Mouse (Mus musculus) 3134 (cell line): ENCODE measurements around the gene Hoxa6.

Experiments used
- DNase-seq: peaks from one replicate; pipeline ENCODE4 v3.0.0-alpha.2; 2011; ENCODE audit warnings: low spot score; ENCODE audit not compliant: insufficient read length; ENCODE audit errors: extremely low read depth

The Hoxa6 gene

DNA sequence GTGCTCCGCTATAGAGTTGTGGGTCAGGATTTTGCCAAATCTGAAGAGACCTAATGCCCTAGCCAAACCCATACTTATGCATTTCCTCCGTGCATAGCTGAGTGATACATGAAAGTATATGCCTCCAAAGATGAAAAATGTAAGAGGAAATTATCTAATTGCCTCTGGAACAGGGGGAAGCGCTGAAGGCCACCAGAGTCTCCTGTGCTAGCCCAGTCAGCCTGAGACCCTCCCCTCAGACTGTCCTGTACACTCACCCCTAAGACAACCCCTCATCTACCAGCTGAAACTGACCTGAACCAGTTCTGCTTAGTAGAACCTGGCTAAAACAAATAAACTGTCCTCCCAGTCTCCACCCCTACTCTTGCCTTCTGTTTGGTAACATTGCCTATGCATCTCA is 27.8 kb downstream of the Hoxa6 start:
- no peak for DNase-seq

DNA sequence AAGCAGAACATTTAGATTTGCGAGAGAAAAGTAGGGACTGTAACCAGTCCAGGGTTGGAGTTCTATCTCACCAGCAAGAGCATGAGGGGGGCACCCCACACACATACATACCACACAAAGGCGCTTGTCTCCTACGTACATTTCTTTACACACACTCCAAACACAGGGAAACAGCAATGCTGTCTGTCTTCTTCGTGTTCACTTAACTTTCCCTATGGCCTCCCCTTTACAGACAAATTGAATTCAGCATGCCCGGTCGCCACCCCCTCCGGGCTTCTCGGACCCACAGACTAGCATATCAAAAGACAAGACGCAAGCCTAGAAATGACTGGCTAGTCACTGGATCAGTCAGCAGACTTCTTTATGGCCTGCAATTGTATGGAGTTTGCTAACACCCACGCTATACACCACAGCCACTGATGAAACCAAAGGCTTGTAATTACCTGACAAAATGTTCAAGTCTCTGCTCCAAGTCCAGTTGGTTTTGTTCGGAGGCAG is 28.3 kb downstream of the Hoxa6 start:
- DNase-seq = no peak

DNA sequence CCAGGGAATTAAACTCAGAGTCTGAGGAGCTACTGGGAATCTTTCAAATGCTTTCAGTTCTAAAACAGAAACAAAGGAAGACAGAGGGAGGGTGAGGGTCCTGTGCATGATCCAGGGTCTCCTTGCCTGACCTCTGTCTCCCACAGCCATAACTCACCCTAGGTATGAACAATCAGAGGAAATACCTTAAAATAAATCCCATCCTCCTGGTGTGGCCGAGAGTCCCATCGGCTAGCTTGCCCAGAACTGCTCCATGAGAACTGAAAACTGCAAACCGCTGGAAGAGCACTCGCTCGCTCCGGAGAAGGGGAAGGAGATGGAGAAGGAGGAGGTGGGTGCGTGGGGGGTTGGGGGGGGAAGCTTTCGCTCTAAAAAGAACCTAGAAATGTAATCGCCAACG is 28.8 kb downstream of the Hoxa6 start:
- DNase-seq = no peak

DNA sequence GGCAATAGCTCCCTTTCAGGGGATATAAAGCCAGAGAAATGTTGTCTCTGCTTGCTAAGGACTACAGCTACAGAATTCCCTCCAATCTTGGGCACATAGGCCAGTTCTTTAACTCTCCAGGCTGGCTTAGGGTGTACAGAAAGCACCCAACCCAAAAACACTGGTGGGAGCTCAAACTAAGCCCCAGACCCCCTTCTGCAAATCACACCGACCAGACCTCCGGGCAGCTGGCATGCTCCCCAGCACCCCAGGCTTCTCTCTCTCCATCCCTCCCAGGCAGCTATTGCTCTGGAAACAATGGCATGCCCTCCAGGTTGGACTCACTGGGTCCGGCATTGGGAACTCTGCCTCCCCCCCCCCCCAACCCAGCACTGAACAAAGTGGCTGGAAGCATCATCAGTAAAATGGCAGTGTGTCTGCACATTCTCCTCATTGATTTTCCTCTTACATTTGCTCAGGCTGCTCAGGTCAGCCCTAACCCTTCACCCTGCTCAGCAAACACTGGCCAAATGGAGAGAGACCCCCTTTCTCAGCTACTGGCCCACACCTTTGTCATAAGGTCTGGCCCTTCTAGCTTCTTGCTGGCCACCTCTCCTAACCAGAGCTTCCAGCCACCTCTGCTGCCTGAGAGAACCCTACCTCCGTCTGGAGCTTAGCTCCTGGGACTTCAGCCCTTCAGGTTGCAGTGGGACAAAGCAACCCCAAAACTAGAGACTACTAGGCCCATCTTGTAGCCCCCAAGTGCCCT is 29.4 kb downstream of the Hoxa6 start:
- no peak for DNase-seq

DNA sequence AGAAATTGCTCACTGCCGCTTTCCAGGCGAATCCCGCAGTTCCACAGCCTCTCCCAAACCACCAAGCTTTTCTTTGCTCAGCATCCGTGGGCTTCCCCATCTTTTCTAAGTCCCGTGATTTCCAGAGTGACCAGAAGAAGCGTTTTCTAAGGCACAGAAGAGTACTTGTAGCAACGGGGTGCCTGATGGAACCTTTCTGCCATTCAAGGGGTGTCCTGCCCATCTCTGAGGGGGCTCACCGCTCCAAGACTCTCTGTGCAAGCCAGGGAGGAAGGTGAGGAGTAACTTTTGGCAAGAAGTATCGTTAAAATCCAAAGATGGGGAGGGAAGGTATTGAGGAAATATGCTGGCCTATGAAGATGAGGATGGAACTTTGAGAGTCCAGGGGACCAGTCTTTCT is 30.7 kb downstream of the Hoxa6 start:
- no peak for DNase-seq

DNA sequence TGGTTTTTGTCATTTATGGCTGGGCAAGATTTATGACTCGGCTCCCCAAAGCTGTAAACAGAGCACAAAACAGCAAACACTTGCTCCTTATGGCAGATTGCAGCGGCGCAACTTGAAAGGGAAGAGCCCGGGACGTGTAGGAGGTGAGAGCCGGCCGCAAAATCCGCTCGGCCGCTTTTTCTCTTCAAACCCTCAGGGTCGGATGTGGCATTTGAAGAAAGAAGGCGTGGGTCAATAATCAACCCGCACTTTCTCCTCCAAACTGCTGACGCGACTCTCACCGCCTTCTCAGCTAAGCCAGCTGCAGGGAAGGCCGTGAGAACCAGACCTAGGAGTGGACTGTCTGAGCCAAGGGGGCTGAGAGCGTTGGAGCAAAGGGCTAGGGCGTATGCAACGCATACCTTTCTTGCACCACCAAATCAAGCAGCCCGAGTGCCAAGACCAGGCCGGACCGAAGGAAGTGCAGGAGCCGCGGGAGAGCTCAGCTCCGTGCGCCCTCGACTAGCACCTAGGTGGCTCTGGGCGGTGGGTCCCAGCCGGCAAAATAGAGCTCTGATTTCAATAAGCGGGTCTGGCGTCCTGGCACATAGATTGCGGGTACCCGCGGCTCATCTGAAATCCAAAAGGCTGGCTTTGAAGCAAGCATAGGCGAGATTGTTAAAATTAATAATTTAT is 31.3 kb downstream of the Hoxa6 start, which contains the start of gene 5730596B20Rik:
Gene 5730596B20Rik, plus strand, starts transcription at position 438 of the 675 bp plus-strand sequence.
- no peak for DNase-seq

DNA sequence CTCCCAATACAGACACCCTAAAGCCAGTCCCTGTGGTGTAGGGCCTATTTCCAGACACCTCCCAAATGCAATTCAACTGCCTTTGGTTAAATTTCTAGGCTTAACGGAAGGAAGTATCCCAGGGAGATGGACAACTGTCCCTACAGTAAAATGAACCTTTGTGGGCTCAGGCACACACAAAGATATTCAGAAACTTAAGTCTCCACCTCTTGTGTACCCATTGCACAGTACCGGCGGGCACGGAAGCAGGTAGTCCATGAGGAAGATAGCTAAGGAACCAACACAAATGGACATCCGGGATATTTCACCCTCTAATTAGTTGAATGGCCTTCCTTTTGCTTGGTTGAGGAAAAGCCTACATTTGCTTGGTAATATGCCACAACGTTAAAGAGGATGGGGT is 32.1 kb downstream of the Hoxa6 start:
- DNase-seq = no peak

DNA sequence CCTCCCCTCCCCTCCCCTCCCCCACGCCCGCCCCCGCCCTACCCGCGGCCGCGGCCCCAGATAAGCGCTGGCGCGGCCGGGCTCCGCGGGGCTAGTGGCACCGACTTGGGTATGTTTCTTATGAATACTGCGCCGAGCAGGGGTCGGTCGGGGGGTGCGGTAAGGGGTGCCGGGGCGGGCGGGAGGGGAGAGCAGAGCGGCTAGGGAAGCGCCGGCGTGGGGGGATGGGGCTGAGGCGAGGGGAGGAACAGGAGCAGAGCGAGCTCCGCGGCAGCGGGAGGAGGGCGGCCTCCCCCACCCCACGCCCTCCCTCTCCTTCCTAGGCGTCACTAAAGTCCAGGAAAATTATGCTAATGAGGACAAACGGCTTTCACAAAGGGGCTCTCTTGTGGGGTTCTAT is 32.7 kb downstream of the Hoxa6 start:
- no peak for DNase-seq

DNA sequence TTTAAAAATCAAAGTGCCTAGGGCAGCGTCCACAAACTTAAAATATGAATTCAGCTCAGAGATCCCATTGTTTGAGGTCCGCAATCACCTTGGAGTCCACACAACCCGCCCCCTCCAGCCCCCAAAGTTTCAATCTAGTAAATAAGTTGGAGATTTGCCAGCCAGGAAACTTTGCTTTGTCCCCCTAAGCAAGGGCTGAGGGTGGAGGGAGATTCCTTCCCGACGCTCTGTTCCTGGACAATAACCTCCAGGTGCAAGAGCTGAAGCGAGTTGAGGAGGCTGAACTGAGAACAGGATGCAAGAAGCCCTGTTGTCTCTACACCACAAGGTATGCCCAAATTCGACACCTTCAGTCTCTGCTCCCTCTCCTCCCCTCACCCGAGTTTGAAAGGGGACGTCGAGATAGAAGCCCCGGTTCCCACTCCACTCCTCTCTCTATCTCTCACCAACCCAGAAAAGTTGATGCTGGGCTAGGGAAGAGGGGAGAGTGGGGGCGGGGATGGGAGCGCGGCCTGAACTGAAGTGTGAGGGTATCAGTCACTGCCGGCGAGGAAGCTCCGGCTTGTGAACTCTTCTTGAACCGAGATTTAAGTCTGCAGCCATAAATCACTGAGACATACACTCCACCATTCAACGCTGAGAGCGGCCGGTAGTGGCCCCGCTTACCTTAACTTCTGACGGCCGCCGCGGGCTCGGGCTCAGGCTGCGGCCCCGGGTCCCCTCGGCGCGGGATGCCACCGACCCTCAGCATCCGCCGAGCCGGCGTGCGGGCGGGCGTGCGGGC is 33.4 kb downstream of the Hoxa6 start:
- DNase-seq = no peak

DNA sequence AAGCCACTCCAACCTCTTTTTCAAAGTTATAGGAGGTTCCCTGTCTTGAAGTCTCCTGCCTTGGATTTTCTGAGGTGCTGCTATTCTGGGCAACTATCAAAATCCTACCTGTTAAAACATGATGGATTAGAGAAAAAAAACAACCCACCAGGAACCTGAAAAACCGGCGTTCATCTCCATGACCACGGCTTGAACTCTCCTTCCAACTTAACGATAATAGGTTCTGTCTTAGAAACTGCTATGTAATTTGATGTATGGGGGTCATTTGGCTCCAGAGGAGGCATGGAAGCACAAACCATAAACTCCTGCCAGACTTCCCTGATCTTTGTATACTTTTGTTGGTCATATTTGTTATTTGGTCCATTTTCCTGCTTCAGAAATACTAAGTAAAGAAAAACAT is 34.9 kb downstream of the Hoxa6 start:
- no peak for DNase-seq

DNA sequence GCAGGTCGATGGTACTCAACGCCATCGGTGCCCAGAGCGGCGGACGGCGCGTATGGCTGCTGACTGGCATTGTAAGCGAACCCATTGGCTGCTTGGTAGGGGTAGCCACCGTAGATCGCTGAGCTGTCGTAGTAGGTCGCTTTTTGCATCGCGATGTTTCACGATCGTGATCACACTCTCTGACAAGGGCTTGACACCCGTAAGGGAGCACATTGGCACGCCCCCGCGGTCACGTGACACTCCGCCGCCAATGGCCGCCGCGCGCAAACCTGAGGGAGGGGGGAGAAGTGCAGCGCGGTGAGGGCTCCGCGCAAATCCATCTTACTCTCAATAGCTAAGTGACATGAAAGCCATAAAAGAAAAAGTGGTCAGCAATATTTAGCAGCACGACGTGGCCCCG is 36.0 kb downstream of the Hoxa6 start:
- DNase-seq = no peak

DNA sequence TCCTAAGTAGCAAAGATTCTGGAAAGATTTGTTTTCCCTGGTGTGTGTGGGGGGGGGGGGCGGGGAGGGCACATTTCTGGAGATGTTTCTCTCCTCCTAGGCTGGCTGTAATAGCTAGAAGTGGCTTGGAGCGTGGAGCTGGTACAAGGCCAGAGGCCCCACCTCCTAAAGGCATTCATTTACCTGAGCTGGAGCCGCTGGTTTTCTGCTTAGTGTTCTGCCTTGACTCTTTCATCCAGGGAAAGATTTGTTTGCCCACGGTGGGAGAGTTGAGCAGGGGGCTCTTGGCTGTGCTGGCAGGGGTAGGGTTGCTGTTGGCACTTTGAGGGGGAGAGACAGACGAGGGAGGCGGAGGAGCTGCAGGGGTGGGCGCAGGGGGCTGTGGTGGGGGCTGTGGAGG is 36.6 kb downstream of the Hoxa6 start:
- DNase-seq = no peak

DNA sequence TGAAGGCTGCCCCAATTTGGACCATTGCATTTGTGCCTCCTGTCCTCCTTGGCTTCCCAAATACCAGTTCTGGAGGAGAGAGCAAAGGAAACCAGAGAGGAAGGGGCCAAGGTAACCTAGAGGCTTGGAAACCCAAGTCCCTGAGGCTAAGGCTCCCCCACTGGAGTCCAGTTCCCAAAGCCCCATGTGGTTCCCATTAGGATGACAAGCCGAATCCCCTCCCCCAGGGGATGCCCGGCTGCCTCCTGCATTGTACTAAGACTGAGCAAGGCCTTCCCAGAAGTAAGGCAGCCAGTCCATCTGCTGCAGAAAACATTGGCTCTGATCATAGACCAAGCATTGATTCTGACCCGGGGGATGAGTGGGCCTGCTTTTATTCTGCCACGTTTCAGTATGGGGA is 37.2 kb downstream of the Hoxa6 start:
- DNase-seq = no peak

DNA sequence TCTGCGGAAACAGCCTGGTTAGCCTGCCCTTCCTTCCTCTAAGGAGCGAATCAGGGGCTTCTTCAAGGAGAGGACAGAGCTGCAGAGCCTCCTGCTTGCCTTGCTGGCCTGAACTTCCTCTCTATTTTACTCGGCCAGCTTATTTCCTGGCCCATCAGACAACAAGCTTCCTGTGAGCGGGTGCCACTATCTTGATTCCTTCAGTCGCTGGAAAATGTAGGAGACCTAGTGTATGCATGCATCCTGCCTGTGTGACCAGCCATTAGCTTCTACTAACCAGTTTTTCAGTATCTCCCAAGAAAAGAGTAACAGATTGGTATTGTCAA is 37.7 kb downstream of the Hoxa6 start:
- no peak for DNase-seq

DNA sequence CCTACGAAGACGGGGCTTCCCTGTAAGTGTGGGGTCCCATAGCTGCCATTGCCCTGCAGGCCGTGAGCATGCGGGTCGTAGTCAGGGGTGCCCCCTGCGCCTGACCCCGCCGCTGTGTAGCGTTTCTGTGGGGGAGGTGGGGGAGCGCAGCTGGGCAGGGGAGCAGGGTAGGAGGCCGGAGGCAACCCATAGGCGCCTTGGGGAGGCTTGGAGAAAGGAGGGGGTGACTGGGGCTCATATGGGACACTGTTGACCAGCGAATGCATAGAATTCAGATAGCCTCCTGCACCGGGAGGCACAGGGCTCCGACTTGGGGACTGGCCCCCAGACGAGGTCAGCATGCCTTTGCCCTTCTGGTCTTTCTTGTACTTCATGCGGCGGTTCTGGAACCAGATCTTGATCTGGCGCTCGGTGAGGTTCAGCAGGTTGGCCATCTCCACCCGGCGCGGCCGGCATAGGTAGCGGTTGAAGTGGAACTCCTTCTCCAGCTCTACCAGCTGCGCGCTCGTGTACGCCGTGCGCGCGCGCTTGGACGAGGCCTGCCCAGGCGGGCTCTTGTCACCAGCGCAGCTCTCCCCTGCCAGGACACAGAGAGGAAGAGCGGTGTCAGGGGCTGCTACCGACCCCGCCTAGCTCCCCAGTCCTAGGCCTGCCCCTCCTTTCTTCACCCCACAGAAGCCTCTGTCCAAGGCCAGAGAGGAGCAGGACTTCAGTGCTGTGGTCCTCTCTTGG is 38.2 kb downstream of the Hoxa6 start:
- DNase-seq = no peak

DNA sequence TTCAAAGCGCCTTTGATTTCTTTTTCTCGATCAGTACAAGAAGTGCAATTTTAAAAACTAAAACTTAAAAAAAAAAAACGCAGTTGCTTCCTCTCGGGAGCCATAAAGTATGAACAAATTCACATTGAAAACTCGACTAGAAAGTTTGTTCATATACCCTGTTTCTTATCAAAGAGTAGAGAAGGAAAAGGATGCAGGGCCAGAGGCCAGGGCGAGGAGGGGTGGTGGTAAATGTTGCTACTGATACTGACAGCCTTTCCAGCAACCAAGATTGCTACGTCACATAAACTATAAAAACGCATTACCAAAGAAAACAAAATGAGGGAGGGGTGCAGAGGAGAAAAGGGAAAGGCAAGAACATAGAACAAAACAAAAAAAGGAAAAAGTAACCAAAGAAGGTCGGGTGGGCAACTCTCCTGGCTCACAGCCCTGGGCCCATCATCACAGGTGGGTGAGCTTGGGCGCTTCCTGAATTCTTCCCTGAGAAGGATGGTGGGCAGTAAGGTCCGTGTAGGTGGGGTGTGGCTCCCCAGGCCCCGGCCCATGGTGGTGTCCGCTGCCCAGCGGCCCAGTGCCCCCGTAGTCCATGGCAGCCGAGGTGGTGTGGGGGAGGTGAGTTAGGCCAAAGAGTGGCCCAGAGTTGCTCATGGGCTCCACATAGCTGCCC is 38.9 kb downstream of the Hoxa6 start:
- DNase-seq = no peak

DNA sequence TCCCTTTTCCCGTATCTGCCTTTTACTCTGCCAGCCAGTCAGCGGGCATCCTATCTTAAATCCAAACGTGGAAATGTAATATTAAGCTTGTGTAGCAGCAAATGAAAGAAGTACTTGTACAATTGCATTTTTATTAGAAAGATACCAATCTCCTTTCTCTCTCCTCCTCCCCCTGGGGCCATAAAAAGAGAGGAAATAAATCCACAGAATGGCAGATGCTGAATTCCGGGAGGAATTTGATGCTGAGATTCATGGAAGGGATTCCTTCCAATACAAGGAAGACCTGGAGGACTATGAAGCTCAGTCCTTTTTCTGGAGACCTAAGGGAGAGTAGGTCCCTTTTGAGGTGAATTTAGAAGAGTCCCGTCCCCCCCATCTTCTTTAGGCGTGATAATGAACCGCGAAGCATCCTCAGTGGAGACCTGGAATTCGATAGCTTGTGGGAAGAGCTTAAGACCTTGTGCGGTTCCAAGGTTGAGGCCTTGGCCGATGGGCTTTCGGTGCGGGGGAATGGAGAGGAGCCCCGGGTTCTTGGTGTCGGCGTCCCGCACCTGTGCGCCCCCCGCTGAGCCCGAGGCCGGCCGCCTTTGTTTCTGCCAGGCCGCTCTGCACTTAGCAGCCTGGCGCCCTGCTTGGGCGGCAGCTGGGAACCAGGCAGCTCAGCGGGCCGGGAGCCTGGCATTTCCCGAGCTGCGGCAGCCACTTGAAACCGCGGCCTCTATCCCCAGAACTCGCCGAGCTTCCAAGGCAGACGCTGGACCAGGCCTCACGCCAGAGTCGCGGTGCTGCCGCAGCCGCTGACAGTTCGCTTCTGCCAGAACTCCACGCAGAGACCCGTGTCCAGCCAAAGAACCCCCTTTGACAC is 40.1 kb downstream of the Hoxa6 start:
- no peak for DNase-seq

DNA sequence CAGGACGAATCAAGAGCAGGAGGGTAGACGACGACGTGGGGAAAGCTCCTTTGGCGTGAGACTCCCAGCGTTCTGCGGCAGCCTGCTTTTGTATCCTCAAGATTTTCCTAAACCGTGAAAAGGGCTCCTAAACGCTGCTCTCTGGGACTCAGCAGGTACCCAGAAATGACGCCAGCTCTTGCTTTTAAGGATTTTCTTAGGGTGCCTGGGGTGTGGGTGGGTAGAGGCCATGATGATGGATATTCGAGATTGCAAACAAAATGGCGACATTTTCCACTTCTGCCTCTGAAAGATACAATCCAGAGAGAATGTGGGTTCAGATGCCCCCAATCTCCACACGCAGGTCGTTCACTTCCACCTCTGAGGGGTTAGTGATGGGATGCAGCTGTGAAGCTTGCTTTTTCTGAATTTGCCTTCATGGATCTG is 40.8 kb downstream of the Hoxa6 start:
- DNase-seq = no peak

DNA sequence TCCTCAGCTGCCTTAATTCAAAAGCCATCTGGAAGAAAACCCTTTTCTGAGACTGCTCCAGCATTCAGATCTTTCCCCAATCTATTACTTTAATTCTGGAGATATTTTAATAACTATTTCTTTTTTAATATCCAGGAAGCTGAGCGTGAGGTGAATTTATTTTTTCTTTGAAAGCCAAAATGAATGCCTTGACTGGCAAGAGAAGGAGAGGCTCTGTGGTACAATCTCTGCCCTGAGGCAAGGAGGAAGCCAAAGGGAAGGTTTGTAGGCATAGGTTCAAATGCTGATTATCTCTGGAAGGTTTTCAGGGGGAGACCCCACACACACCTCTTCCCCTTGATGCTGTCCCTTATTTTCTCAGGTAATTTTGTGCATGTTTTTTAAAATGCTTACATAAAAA is 41.3 kb downstream of the Hoxa6 start:
- DNase-seq = no peak
